Mouse (Mus musculus): ENCODE measurements around the gene Adgrb2.

Adgrb2 gene

GRCm38 (mm10) chr4:129987825-129988504, 3.3 kb downstream of the Adgrb2 start:
- peak; percentile 71 for DNase-seq (ENCODE audit: low read depth)

GRCm38 (mm10) chr4:129989925-129990324, 5.3 kb downstream of the Adgrb2 start:
- DNase-seq (ENCODE audit: low read depth): no peak

- no peak for DNase-seq (ENCODE audit: low read depth)
Observed at GRCm38 (mm10) chr4:129992720-129993119, 8.1 kb downstream of the Adgrb2 start.

GRCm38 (mm10) chr4:129993213-129993612, 8.5 kb downstream of the Adgrb2 start:
- no peak for DNase-seq (ENCODE audit: low read depth)

GRCm38 (mm10) chr4:129993944-129994695, 9.4 kb downstream of the Adgrb2 start:
- DNase-seq (ENCODE audit: low read depth): no peak

GRCm38 (mm10) chr4:129994728-129995127, 10.1 kb downstream of the Adgrb2 start:
- DNase-seq (ENCODE audit: low read depth): no peak

- no peak for DNase-seq (ENCODE audit: low read depth)
Observed at GRCm38 (mm10) chr4:129995255-129995654, 10.6 kb downstream of the Adgrb2 start.

GRCm38 (mm10) chr4:129996015-129996414, 11.3 kb downstream of the Adgrb2 start:
- DNase-seq (ENCODE audit: low read depth): no peak

GRCm38 (mm10) chr4:129998124-129998523, 13.5 kb downstream of the Adgrb2 start:
- DNase-seq (ENCODE audit: low read depth): no peak

- DNase-seq (ENCODE audit: low read depth): no peak
Observed at GRCm38 (mm10) chr4:130001710-130002109, 17.0 kb downstream of the Adgrb2 start.

GRCm38 (mm10) chr4:130002157-130002556, 17.5 kb downstream of the Adgrb2 start:
- DNase-seq (ENCODE audit: low read depth): no peak

GRCm38 (mm10) chr4:130005593-130005992, 20.9 kb downstream of the Adgrb2 start:
- DNase-seq (ENCODE audit: low read depth): peak; percentile 15

GRCm38 (mm10) chr4:130006533-130006932, 21.9 kb downstream of the Adgrb2 start:
- DNase-seq (ENCODE audit: low read depth): peak; percentile 12

- DNase-seq (ENCODE audit: low read depth): no peak
Observed at GRCm38 (mm10) chr4:130009043-130009442, 24.4 kb downstream of the Adgrb2 start.

GRCm38 (mm10) chr4:130010723-130011122, 26.1 kb downstream of the Adgrb2 start:
- no peak for DNase-seq (ENCODE audit: low read depth)

GRCm38 (mm10) chr4:130012234-130012633, 27.6 kb downstream of the Adgrb2 start:
- no peak for DNase-seq (ENCODE audit: low read depth)

- no peak for DNase-seq (ENCODE audit: low read depth)
Observed at GRCm38 (mm10) chr4:130013111-130013510, 28.4 kb downstream of the Adgrb2 start.

GRCm38 (mm10) chr4:130016010-130016409, 31.3 kb downstream of the Adgrb2 start:
- DNase-seq (ENCODE audit: low read depth): no peak

- peak; percentile 29 for DNase-seq (ENCODE audit: low read depth)
Observed at GRCm38 (mm10) chr4:130017036-130017674, 32.5 kb downstream of the Adgrb2 start.

- no peak for DNase-seq (ENCODE audit: low read depth)
Observed at GRCm38 (mm10) chr4:130022952-130023351, 38.3 kb downstream of the Adgrb2 start.

- DNase-seq (ENCODE audit: low read depth): no peak
Observed at GRCm38 (mm10) chr4:130023511-130024231, 39.0 kb downstream of the Adgrb2 start.

GRCm38 (mm10) chr4:130025544-130025943, 40.9 kb downstream of the Adgrb2 start:
- no peak for DNase-seq (ENCODE audit: low read depth)
